Mouse (Mus musculus) heart, adult 2 months (tissue): ENCODE measurements around the gene Brat1.

Experiments
- CTCF ChIP-seq: fragments of 200-600 bp; IDR thresholded peaks from 2 replicates; pipeline ENCODE4 v1.8.1; 2022; ENCODE audit warnings: antibody characterized with exemption, mild to moderate bottlenecking, moderate library complexity
- EP300 ChIP-seq: fragments of 200-500 bp; IDR thresholded peaks from 2 replicates; pipeline ENCODE4 v1.6.1; 2011; ENCODE audit warnings: low read depth, low read length, control low read depth; ENCODE audit not compliant: insufficient read depth
- POLR2A ChIP-seq: fragments of 200-500 bp; IDR thresholded peaks from 2 replicates; pipeline ENCODE4 v1.6.1; 2011; ENCODE audit warnings: mild to moderate bottlenecking, low read depth, low read length, control low read depth; ENCODE audit not compliant: insufficient read depth

DNA sequence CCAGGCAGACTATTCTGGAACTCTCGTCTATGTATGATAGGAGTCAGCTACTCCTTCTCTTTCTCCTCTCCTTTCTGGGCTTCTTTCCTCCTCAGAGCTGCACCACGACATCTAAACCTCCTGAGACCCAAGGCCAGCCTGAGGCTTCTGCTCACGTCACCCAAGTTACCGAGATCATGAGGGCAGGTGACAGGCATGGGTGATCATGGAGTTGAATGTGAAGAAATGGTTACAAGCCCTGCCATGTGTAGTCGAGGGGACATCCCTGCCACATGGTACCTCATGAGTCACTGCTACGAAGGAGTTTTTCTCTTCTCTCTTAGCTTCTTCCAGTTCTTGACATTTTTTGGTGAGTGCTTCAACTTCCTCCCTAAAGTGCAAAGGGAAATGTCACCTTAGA lies 27.7 kb upstream of the Brat1 start:
- TF ChIP-seq POLR2A: no peak
- TF ChIP-seq CTCF: no peak
- TF ChIP-seq EP300: no peak
